Mouse (Mus musculus): Measurements from ENCODE around the gene Draxin.

- TF ChIP-seq CTCF (IDR thresholded peaks at IDR 0.05; ENCODE audit: low read depth, low read length) = no peak
- TF ChIP-seq GATA1 (IDR thresholded peaks at IDR 0.05; ENCODE audit: borderline replicate concordance, low read length) = no peak
These were observed 34.0 kb upstream of the Draxin start for GRCm38 (mm10) chr4:148164461-148164860.

Data from G1E (cell line).